Mouse (Mus musculus) cerebellum, adult 9-10 months (tissue): ENCODE results near the gene Map3k13.

Experiments
- DNase-seq: peaks from one replicate; pipeline ENCODE4 v3.0.0; 2022

Gene Map3k13

DNA sequence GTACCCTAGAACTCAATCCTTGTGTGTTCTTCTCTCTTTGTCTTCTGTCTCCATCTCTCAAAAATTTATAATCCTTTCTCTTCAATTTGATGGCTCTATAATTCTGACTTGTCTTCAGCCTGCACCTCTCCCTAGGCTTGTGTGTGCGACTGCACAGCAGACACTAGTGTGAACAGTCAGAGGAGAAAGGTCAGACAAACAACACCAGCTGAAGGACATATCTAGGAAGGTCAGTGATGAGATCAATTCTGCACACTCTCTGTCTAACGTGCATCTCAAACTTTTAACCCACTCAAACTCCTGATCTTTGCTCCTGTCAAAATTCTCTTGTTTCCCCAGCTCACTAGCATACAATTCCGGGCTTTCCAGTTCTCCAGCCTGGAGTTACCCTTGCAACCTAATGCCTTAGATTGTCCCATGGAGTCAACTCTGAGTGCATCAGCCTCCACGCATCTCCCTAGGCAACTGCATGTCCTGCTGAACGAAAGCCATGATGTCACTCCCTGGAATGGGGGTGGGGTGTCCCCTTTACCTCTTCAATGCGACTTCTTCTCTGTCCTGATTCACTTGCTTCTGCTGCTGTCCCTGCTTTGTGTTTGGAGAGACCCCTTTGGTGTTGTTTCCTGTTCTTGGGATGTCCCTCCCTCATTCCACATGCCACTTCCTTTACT is 19.2 kb downstream of the Map3k13 start:
- no peak for DNase-seq

DNA sequence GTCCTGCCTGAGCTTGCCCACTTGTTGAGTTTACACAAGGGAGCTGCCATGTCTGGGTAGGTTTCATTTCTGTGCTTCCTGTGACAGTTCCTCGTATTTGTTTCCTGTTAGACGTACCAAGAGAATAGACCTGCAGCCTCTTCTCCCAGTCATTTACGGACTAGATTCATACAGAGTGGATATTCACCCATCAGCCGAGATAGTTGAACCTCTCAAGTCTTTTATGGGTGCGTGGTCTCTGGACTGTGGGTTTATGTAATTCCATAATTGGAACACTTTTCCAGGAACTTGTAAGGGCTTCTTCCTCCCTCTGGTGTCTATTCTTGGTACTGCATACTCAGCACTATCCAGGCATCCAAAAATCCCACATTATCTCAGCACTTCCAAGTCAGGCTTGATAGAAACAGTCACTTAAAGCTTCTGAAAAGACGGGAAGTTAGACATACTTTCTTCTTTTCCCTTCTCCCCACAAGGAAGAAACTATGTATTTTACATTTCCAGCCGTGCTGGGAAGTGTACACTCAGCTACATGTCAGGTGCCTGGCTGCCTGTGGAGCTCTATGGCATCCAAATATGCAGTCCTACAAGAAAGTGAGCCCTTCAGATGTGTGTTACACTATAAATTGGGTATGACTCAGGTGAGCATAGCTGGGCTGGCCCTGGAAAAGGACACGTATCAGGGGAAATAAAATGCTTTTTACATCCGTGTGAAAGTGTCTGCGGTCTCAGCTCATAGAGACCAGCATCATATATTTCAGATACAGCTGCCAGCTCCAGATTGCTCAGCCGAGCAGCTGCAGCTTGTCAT is 20.9 kb downstream of the Map3k13 start:
- DNase-seq: peak; percentile 79

DNA sequence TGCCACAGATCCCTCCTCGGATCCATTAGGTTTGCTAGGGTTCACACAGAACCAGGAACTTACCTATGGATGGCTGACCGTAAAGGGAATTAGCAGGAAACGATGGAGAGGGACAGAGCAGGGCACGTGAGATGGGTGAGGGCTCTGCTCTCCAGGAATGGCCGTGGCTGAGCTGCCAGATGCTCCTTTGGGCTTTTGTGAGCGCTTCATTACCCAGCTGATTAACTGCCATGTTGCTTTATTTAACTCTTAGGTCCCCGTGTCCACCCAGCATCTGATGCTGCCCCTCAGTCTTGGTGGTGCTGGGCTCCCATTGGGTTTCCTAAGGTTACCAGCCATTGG is 21.5 kb downstream of the Map3k13 start:
- DNase-seq: no peak

DNA sequence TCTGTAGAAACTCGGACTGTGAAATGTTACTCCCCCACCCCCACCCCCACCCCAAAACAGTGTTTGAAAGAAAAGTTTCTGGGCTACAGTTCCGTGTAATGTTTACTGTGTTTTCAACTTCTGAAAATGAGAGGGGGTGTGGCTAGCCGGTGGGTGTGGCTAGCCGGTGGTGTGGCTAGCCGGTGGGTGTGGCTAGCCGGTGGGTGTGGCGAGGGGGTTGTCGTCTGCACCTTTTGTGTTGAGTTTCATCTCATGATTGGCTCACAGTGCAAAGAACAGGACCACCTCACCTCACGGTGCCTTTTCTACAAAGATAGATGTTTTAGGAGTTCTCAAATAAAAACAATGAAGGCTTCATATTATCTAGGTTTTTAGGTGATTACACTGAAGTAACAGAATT is 24.0 kb downstream of the Map3k13 start:
- no peak for DNase-seq

DNA sequence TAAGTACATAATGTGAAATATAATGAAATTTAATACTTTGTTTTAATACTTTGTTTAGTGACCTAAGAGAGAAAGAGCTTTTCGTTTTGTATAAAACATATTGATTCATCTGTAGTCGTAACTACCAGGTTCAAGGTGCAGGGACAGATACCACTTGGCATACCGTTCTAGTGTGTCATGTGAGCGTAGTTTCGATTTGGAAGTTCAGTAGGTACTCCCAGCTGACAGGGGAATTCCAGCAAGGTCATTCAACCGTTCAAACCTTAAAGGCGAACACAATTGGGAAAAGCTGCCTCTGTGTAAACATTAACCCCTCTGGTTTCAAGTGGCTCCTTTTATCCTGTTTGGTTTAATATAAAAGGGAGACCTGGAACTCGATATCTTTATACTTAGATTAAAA is 24.5 kb downstream of the Map3k13 start:
- no peak for DNase-seq

DNA sequence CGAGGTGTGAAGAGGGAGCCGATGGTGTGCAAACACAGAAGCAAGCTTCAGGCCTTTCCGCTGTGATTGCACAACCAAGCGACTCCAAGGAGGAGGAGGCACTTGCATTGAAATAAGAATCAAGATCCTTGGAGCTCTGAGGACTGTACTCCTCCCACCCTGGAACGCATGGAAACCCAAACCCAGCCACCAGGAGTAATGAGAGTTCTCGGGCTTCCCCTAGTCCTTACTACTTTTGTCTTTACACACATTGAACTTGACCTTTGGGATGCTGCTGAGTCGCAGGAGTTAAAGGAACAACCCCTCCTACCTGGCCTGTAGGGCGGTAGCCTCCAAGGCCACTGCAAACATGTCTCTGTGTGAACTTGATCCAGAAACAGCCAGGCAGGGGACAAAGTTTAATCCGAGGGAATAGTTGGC is 31.5 kb downstream of the Map3k13 start:
- DNase-seq: no peak

DNA sequence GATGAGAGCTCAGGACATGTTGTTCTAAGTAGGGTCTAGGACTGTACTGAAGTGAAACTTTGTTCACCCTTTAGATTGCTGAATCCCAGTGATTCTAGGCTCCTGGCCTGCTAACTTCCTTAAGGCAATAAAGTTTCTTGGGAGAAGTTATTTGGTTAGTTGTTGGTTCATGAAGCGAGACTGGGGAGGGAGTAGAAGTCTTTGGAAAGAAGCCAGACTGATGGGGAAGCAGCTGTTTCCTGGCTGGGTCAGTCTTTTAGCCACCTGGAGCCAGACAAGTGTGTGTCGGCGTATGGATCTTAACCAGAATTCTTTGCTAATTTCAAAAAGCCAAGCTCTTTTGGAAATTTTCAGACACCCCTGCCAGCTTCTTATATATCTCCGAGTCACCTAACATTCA is 33.0 kb downstream of the Map3k13 start:
- DNase-seq: no peak

DNA sequence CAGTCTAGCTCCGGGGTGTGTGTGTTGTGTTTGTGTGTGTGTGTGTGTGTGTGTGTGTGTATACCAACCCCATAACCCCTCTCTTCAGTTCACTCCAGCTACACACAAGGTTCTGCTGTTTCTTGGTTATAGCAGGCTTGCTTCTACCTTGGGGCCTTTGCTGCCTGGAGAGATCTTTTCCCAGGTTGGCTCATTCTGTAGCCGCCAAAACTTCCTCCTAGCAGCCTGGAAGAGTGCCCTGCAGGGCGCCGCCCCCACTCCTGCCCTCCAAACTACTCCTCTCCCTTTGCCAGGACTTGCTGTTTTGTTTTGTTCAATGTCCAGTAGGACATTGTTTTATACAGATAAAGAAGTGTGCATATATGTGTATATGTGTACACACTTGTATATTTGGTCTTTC is 33.4 kb downstream of the Map3k13 start:
- DNase-seq: no peak

DNA sequence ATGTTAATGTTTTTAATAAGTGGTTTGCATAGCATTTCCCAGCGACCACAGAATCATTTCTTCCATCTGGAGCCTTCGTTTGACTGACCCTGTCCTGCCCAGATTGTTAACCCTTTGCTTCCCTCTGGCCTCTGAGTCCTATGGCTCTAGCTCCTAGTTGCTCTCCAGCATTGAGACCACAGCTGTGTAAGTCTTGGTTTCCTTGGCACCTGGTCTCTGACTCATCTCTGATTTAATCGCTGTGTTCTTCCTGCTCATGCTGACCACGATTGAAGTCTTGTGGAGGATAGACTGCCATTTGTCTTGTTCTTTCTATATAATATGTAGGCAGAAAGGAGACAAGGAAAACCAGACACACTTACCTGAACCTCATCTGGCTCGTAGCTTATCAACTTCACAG is 35.6 kb downstream of the Map3k13 start:
- no peak for DNase-seq

DNA sequence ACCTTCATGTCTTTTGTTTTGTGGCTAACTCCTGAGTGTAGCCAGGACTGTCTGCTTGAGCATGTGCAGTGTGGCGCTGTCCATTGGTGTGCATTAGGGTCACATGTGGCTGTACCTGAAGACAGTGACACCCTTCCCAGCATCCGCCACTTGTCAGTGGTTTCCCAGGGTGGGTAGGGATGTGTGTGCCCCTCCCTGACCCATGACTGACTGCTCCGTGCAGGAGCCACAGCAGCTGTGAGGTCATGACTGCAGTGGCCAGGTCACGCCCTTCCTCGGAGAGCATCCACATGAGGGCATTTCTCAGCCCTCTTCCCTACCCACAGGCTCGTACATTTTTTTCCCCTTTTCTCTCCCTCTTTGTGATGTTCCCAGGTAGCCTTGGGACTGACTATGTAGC is 36.6 kb downstream of the Map3k13 start:
- no peak for DNase-seq

DNA sequence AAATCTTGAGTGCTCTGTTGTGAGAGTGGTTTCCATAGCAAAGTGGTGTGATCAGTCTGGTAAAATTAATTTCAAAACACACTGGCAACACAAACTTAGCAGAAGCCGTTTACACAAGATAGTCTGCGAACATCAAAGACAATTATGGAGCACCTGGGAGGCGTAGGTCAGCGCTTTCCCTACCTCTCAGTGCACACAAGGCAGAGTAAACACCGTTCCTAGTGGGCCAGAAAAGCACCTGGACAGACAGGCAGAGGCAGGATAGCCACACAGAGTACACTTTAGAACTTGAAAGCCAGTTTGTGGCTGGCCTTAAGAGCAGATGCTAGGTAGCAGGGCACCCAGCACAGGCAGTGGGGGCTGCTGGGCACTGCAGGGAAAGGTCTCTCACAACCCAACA is 37.6 kb downstream of the Map3k13 start:
- no peak for DNase-seq

DNA sequence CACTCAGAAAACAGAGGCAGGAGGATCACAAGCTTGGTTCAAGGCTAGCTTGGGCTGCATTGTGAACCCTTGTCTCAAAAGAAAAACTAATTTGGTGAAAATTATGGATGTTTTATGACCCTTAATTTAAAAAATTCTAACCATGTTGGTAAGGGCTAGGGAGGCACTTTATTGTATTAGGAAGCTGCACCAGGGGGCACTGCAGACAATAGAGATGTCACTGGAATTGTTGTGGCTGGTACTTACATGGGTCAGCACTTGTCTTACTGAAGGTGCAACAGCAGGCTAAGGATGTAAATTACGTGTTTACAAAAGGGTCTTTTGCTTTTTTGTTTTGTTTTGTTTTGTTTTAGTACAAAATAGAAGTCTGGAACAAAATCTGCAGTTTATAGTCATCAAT is 39.3 kb downstream of the Map3k13 start:
- no peak for DNase-seq

DNA sequence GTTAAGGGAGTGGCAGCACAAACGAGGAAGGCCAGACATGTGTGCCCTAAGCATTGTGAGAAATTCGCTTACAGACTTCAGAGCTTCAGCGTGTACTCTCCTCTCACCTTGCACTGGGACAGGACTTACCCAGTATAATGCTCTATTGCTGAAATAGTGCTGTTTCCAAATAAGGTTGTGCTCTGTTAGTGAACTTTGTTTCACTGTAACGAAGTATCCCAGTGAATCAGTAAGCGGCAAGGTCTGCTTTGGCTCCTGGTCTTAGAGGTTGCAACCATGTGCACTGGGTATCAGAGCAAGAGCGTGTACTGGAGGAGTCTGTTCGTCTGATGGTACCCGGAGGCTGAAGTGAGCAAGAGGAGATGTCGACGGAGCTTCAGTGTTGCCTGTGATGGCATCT is 39.8 kb downstream of the Map3k13 start:
- DNase-seq: no peak

DNA sequence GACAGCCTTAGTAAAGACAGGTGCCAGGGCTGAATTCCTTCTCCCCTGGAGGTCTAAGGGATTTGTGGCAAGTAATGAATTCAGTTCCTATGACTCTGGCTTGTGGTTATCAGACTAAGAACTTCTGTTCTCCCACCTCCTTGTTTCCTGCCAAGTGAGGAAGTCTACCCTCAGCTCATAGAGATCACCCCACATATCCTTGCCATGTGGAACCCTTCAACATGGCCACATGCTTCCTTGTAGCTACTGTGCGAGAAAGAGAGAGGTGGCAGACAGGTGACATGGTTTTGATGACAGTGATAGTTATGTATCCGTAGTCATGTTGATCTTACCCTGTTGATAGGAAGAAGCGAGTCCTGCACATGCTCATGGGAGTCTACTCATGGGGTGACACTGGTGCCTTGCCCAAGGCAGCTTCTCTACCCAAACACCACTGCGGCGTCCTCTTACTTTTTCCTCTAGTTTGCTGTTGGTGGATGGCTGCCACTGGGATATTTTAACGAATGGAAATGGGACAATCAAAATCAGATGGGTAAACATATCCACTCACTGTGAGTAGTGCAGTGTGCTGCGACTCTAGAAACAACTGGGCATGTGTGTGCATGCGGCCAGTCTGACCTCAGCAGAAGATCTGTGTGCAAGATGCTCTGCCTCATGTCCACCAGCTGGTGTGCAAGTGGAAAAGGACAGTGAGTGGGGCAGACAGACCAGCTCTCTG is 40.9 kb downstream of the Map3k13 start:
- no peak for DNase-seq

DNA sequence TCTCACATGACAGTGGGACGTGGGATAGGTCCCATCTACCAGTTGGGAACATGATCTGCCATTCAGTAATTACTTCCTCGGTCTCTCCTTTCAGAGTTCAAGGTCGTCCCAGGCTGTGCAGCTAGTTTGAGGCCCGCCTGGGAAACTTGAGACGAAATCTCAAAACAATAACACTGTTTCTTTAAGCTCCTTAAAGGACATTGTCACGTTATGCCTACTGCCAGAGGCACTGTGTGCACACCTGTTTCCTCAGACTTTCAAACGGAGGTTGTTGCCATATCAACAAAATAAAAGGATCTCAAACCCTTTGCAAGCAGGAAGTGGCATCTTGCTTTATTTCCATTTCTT is 41.4 kb downstream of the Map3k13 start:
- DNase-seq: no peak

DNA sequence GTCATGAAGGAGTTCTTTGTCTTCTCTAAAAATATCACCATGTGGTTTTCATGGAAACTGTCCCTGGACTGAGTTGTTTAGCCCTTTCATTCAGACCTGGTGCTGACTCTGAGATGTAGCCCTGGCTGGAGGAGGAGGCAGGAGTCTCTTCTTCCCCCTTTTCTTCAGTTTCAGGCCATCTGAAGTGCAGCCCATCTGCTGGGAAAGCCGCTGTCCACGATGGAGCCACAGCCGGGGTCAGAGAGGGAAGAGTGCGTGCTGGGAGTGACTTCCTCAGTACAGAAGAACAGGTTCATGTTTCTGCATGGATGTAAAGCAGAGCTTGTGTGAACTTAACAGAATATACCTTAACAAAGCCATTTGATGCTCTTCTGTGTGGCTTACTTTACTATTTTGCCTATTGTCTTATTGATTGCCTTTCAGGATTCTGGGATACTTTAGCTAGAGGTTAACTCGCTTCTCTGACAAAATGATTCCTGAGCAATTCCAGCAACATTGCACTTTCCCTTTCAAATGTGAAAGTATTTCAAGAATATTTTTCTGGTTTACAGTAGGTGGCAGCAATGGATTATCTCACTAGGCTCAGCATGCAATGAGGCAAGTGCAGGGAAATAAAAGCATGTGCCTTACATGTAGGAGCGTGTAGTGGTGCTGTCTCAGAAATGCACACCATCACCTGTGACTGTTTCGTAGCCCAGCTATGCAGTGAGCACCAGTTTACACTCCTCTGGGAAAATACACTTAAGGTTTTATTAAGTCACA is 42.3 kb downstream of the Map3k13 start:
- DNase-seq: no peak

DNA sequence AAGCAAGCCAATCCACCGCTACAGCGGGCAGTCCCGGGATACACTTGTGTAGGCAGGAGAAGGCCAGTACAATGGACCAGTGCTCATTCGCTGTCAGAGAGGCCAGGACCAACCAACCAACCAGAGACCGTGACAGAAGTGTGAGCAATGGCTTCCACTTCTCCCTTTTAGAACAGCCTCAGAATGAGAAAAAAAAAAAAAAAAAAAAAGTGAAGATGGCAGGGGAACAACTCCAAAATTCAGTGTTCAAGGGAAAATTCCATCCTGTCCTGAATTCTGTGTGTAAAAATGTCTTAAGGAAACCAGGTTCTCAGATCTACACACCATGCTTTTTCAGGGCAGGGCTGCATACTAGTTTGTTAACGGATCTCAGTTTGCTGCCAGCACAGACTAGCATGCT is 43.5 kb downstream of the Map3k13 start:
- no peak for DNase-seq

DNA sequence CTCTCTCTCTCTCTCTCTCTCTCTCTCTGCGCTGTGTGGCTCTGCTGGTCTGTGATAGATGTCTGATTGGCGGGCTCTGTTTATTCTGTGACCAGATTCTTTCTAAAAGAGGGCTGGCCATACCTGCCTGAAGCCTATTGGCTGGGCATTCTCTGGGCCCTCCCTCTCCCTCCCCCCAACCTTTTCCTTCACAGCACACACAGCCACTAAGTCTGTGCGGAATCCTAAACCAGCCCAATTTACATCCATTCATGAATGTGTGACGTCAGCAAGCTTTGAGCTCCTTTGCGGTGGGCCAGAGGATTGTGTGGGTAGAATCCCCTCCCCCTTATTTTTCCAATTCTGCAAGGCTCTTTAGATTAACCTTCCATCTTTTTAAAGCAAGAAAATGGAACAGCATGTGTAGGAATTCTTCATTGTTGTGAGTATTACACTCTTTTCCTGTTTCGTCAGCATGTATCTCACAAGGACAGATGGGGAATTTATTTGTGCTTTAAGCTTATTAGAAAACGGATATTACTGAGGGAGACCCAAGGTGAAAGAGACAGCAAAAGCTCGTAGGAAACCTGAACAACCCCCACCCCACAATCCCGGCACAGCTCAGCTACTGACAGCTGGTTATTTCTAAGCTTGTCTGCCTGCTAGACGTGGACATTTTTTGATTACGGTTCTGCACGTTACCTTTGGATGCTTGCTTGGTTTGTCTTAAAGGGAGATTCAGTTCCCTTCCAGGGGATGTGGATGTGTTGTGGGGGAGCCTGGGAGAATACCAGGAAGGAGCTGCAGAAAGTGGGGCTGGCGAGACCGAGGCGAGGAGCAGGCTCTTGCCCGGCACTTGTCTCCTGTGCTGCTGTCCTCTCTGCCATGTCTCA is 51.9 kb downstream of the Map3k13 start:
- DNase-seq: peak; percentile 93

DNA sequence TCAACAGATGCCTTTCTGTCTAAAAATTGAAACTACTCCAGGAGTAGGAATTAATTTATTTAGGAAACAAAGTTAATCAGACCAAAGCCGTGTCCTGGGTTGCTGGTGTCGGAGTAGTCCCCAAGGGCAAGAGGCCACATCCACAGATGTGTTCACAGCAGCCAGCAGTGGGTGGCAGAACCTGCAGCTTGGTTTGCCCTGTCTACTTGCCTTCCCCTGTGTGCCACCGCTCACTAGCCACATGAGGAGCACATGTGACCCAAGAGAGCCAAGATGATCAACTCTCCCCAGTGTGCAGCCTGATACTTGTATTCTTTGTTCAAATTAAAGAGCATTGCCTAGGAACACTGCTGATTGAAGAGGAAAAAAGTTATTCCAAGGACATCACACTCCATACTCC is 54.3 kb downstream of the Map3k13 start:
- DNase-seq: no peak

DNA sequence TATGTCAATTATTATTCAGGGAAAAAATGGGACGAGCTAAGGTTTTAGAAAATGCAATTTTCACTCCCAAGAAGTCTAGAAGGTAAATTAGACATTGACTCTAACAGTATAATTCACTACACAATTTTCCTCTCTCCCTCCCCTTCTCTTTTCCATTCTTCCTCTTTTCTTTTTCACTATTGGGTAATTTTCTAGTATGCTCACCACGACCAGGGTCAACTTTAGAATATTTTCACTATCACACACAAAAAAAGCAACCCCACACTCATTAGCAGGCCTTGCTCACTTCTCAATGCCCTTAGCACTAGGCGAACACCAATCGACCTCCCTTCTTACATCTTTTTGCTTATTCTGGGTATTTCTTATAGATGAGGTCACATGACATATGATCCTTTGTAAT is 54.7 kb downstream of the Map3k13 start:
- no peak for DNase-seq

DNA sequence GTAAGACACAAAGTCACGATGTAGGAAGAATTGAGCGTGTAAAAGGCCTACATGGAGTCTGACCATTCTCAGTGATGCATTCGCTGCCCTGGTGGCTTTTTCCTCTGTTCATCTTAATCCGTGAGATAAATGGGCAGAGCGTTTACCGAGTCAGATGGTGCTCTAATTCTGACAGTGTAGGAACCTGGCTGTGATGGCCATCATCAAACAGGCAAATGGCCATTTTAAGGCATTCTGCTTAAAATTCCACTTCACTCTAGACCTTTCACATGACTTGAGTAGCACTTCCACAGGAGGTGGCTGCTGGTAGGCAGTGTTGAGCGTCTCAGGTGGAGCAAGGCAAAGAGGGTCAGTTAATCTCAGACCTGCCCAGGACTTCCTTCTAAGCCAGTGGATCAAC is 58.2 kb downstream of the Map3k13 start:
- no peak for DNase-seq

DNA sequence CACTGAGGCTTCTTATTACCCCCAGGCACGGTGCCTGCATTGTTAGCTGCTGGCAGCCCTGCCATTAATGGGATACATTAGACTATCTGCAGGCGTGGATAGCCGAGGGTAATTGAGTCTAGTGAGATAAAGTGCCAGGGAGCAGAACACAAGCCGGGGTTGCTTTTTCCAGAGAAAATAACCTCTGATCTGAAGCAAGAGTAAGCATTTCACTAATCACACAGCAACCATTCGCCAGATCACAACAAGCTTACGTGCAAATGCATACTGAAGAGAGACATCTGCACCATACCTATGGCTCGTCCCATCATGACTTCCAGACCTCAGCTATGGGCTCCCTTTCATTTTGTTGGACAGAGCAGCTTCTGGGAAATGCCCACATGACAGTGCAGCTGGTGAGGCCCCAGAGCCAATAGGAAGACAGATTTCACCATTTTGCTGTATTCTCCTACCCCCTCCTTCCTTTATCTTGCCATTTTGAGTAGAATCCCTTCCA is 59.3 kb downstream of the Map3k13 start:
- DNase-seq: no peak
